Mouse (Mus musculus) CH12.LX (cell line): ENCODE data around the gene Lonp2.

Source experiments
- CTCF ChIP-seq, 2 experiments: IDR thresholded peaks in 1 of 2; conservative IDR thresholded peaks in 1 of 2; 2 replicates each; pipeline ENCODE4 v1.5.1; 2011 to 2012; ENCODE audit warnings: low read depth in 2 of 2, low read length in 2 of 2, improper control_type of control experiment in 1 of 2, inconsistent platforms in 1 of 2, mild to moderate bottlenecking in 1 of 2, moderate library complexity in 1 of 2
- EP300 ChIP-seq: IDR thresholded peaks from 2 replicates; pipeline ENCODE4 v1.6.1; 2011; ENCODE audit warnings: low read length, improper control_type of control experiment
- MYC ChIP-seq: IDR thresholded peaks from 2 replicates; pipeline ENCODE4 v1.6.1; 2011; ENCODE audit warnings: low read depth, mild to moderate bottlenecking, improper control_type of control experiment, low read length
- POLR2A ChIP-seq: IDR thresholded peaks from 2 replicates; pipeline ENCODE4 v1.6.1; 2011; ENCODE audit warnings: low read depth, mild to moderate bottlenecking, improper control_type of control experiment, low read length
- SMC3 ChIP-seq: IDR thresholded peaks from 2 replicates; pipeline ENCODE4 v1.6.1; 2011; ENCODE audit warnings: low read depth, low read length, improper control_type of control experiment
- UBTF ChIP-seq: IDR thresholded peaks from 2 replicates; pipeline ENCODE4 v1.6.1; 2012; ENCODE audit warnings: low read depth, mild to moderate bottlenecking, inconsistent platforms, low read length, improper control_type of control experiment, moderate library complexity
- USF1 ChIP-seq: IDR thresholded peaks from 2 replicates; pipeline ENCODE4 v1.6.1; 2014; ENCODE audit warnings: low read depth, mild to moderate bottlenecking, inconsistent platforms, low read length, improper control_type of control experiment
- ZC3H11A ChIP-seq: IDR thresholded peaks from 2 replicates; pipeline ENCODE4 v1.6.1; 2012; ENCODE audit warnings: low read depth, mild to moderate bottlenecking, inconsistent platforms, low read length, improper control_type of control experiment
- ZNF384 ChIP-seq: IDR thresholded peaks from 2 replicates; pipeline ENCODE4 v1.6.1; 2012; ENCODE audit warnings: low read depth, low read length, improper control_type of control experiment, inconsistent platforms

- TF ChIP-seq CTCF (conservative IDR thresholded peaks at IDR 0.05 in 1 of 2, IDR thresholded peaks at IDR 0.05 in 1 of 2; ENCODE audit: low read depth in 2 of 2, low read length in 2 of 2) (no peak), POLR2A (no peak), ZC3H11A (no peak), MYC (no peak), USF1 (no peak), EP300 (no peak), ZNF384 (no peak), UBTF (no peak), SMC3 (no peak)
These were observed 26.2 kb upstream of the Lonp2 start for GRCm38 (mm10) chr8:86597681-86598080.
